Mouse (Mus musculus) cerebellum, adult 2 months (tissue): ENCODE data around the gene Cyb5b.

Experiments used
- CTCF ChIP-seq: fragments of 200-500 bp; IDR thresholded peaks from 2 replicates; pipeline ENCODE4 v1.5.1; 2011; ENCODE audit warnings: low read depth, mild to moderate bottlenecking, control low read depth, low read length, moderate library complexity, borderline replicate concordance; ENCODE audit not compliant: insufficient read depth
- POLR2A ChIP-seq: fragments of 200-500 bp; IDR thresholded peaks from 2 replicates; pipeline ENCODE4 v1.6.1; 2011; ENCODE audit warnings: low read length, control low read depth, borderline replicate concordance; ENCODE audit not compliant: insufficient read depth

DNA sequence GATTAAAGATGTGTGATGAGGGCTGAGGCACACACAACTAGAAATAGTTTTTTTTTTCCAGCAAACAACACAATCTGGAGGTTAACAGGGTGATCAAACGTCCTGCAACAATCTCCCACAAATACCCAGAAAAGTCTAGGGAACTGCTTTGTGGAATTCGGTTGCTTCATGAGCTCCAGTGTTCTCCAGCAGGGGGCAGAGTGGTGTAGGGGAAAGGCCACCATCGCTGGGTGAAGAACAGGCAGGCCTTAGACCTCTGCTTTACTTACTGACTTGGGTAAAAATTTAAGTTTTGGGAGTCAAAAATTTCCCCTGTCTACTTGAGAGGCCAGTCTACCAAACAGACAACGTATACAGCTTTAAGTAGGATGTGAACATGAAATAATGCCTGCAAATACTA is 45.9 kb upstream of the Cyb5b start:
- TF ChIP-seq CTCF (peak; percentile 80), POLR2A (no peak)
